Mouse (Mus musculus) G1E (cell line): ENCODE measurements at regions not wholly inside any gene's neighbourhood (a gene's known extent, or its start where the extent isn't known, plus 50 kb on each side); places are given as distances from the start of the nearest gene placed in this dataset.

Source experiments
- ATAC-seq: 2 replicates; pipeline ENCODE4 v1.8.0; 2016; ENCODE audit warnings: mild to moderate bottlenecking; ENCODE audit not compliant: insufficient number of reproducible peaks, poor library complexity, low FRiP score, severe bottlenecking; ENCODE audit errors: extremely low read depth
- DNase-seq: peaks from one replicate; pipeline ENCODE4 v3.0.0; 2012; ENCODE audit warnings: low spot score
- H3K27me3 ChIP-seq: 2 replicates; pipeline ENCODE4 v1.6.1; 2012; ENCODE audit warnings: mild to moderate bottlenecking, low read length, inconsistent platforms; ENCODE audit not compliant: insufficient read depth
- H3K36me3 ChIP-seq: replicated peaks from 2 replicates; pipeline ENCODE3; 2012; ENCODE audit warnings: mild to moderate bottlenecking, inconsistent platforms
- H3K4me1 ChIP-seq: 2 replicates; pipeline ENCODE4 v1.6.1; 2012; ENCODE audit warnings: low read depth, low read length, inconsistent platforms, mixed read lengths; ENCODE audit not compliant: insufficient read depth
- H3K4me3 ChIP-seq: 2 replicates; pipeline ENCODE4 v1.5.1; 2012; ENCODE audit warnings: low read depth, mild to moderate bottlenecking, inconsistent platforms, low read length, moderate library complexity, mixed read lengths
- H3K9me3 ChIP-seq: replicated peaks from 2 replicates; pipeline ENCODE4 v1.6.1; 2012; ENCODE audit warnings: inconsistent platforms
- CTCF ChIP-seq: IDR thresholded peaks from 2 replicates; pipeline ENCODE4 v1.5.1; 2012; ENCODE audit warnings: low read depth, low read length, inconsistent platforms, mixed read lengths
- GATA1 ChIP-seq: IDR thresholded peaks from 2 replicates; pipeline ENCODE4 v1.6.1; 2012; ENCODE audit warnings: borderline replicate concordance, low read length, inconsistent platforms, mixed read lengths
- GATA2 ChIP-seq: IDR thresholded peaks from 2 replicates; pipeline ENCODE4 v1.6.1; 2012; ENCODE audit warnings: low read depth, low read length, inconsistent platforms, borderline replicate concordance
- POLR2AphosphoS5 ChIP-seq: IDR thresholded peaks from 2 replicates; pipeline ENCODE4 v1.6.1; 2012; ENCODE audit warnings: low read depth, low read length, inconsistent platforms; ENCODE audit not compliant: insufficient replicate concordance
- TAL1 ChIP-seq: conservative IDR thresholded peaks from 2 replicates; pipeline ENCODE4 v1.6.1; 2012; ENCODE audit warnings: low read depth, low read length, inconsistent platforms, mixed read lengths

DNA sequence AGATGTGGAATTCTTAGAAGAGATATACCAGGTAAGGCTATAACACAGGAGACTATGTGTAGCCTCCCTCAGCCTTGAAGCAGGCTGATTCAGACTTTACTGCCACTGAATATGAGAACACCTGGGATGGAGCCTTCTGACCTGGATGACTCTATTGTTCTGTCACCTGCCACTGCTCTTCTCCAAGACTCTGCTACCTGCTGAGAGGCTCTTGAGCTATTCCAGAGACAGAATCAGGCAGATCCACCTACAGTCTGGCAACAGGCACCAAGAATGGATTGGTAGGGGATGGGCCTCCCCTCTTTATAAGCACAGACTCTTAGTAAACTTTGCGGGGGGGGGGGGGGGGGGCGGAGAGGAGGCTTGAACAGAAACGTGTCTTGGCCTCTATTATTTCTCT, 970.5 kb upstream of the Pot1a start:
- H3K9me3 ChIP-seq = no peaks in the 10 kb centered on the region
- DNase-seq (no peak), ATAC-seq (no peak)
- no peaks in the 10 kb centered on the region for H3K36me3 ChIP-seq
- no peaks in the 10 kb centered on the region for H3K27me3 ChIP-seq
- no peaks in the 10 kb centered on the region for H3K4me1 ChIP-seq
- TF ChIP-seq GATA2 (no peak), GATA1 (no peak), CTCF (no peak), TAL1 (no peak), POLR2AphosphoS5 (no peak)
- H3K4me3 ChIP-seq = no peak overlapping the region

DNA sequence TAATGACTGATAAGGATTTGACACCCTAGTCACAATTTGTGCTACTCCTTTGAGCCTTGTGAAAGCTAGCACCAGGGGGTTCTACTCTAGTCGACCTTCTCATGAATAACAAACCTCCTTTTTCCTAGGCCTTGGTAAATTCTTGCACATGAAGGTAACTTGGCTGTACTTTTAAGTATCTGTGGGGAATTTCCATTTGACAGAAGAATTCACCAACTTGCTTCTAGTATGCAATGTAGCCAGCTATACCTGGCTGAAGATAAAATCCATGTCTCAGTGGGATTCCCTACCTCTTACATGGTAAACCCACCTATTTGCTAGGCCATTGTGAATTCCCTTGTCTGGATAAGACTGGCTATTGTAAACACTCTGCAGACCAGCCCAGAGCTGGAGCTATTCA, 967.6 kb upstream of the Pot1a start:
- no peak for ATAC-seq
- no peak for TF ChIP-seq GATA1
- no peak for TF ChIP-seq POLR2AphosphoS5
- TF ChIP-seq TAL1 = no peak
- TF ChIP-seq CTCF = no peak
- TF ChIP-seq GATA2 = no peak
- H3K4me1 ChIP-seq = no peaks in the 10 kb centered on the region
- H3K27me3 ChIP-seq = no peaks in the 10 kb centered on the region
- H3K36me3 ChIP-seq = no peaks in the 10 kb centered on the region
- DNase-seq = no peak
- H3K9me3 ChIP-seq = no peaks in the 10 kb centered on the region
- no peak overlapping the region for H3K4me3 ChIP-seq

DNA sequence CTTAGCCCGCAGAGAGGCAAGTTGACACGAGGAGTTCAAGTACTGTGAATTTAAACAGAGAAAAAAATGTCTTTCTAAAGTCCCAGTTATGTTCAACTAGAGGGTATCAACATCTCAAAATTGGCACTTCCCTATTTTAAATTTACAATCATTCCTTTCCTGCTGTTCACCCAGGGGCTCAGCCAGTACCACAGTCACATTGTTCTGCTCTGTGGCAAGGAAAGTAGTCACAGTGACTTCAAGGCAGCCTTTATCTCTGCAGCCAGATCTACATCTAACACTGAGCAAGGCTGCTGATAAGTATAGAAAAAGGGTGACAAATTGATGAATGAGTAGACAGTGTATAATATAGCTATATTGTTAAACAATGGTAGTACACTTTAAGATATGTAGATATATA, 957.8 kb upstream of the Pot1a start:
- Histone ChIP-seq H3K9me3 (no peaks in the 10 kb centered on the region), H3K36me3 (no peaks in the 10 kb centered on the region), H3K27me3 (no peaks in the 10 kb centered on the region), H3K4me1 (no peaks in the 10 kb centered on the region), H3K4me3 (no peak overlapping the region)
- DNase-seq = no peak
- no peak for TF ChIP-seq GATA2
- TF ChIP-seq GATA1 = no peak
- TF ChIP-seq CTCF = no peak
- no peak for TF ChIP-seq POLR2AphosphoS5
- no peak for TF ChIP-seq TAL1
- ATAC-seq = peak; percentile 83

DNA sequence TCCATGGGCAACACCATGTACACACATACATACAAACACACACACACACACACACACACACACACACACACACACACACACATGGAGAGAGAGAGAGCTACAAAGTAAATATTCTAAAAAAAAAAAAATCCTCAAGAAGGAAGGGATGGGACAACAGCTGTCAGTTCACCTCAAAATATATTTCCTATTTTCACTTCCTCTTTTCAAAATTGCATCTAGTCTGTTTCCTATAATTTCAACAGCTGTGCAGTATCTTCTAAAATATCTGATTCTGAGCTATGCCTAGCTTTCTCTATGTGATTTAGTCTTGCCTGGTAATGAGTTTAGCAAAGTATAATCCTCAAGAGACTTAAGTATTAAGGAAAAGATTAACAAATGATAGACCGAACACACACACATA, 955.7 kb upstream of the Pot1a start:
- DNase-seq (no peak), ATAC-seq (peak; percentile 16; the same call in 1 of the 2 replicates)
- TF ChIP-seq GATA1 (no peak), CTCF (no peak), TAL1 (no peak)

DNA sequence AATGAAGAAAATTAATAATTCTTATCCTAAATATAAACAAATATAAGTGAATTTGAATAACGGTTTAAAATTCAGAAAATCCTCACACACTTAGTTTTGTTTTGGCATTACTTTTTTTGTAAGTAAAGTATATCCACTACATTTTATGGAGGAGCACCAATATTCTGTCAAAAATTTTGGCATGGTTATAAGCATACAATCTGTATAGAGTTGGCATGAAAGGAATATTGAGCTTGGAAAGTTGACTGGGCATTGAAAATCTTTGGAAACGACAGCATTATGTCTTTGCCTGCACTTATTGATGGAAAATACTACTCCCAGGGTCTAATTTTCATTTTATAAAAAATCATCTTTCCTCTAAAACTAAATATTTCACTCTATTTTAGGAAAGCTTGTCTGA, 952.5 kb upstream of the Pot1a start:
- TF ChIP-seq TAL1 = no peak
- TF ChIP-seq GATA2 = no peak
- TF ChIP-seq GATA1 = no peak
- TF ChIP-seq CTCF = no peak
- no peak for TF ChIP-seq POLR2AphosphoS5
- ATAC-seq = no peak

More for the DNA sequence above, 955.7 kb upstream of the Pot1a start:
- Histone ChIP-seq H3K27me3 (no peaks in the 10 kb centered on the region), H3K36me3 (no peaks in the 10 kb centered on the region), H3K4me1 (no peaks in the 10 kb centered on the region), H3K4me3 (no peak overlapping the region), H3K9me3 (no peaks in the 10 kb centered on the region)

More for the DNA sequence above, 952.5 kb upstream of the Pot1a start:
- no peaks in the 10 kb centered on the region for H3K4me1 ChIP-seq
- no peaks in the 10 kb centered on the region for H3K36me3 ChIP-seq
- no peaks in the 10 kb centered on the region for H3K9me3 ChIP-seq
- H3K4me3 ChIP-seq = no peak overlapping the region
- DNase-seq = no peak
- H3K27me3 ChIP-seq = no peaks in the 10 kb centered on the region
